Mouse (Mus musculus) brain, embryonic 14.5 days (tissue): ENCODE data around the gene B3glct.

Experiments
- CTCF ChIP-seq: fragments of 200-500 bp; IDR thresholded peaks from 2 replicates; pipeline ENCODE4 v1.5.1; 2012; ENCODE audit warnings: inconsistent platforms, mild to moderate bottlenecking, moderate library complexity, borderline replicate concordance; ENCODE audit not compliant: insufficient read depth, insufficient read length; ENCODE audit errors: extremely low read depth
- POLR2A ChIP-seq: fragments of 200-500 bp; IDR thresholded peaks from 2 replicates; pipeline ENCODE4 v1.6.1; 2012; ENCODE audit warnings: mild to moderate bottlenecking, inconsistent platforms, borderline replicate concordance; ENCODE audit not compliant: poor library complexity, insufficient read depth, insufficient read length, severe bottlenecking; ENCODE audit errors: extremely low read depth

GRCm38 (mm10) chr5:149658022-149658421, 20.0 kb upstream of the B3glct start:
- no peak for TF ChIP-seq CTCF
- TF ChIP-seq POLR2A: no peak
